Mouse (Mus musculus): ENCODE data around the gene Ace.

- TF ChIP-seq CTCF (IDR thresholded peaks at IDR 0.05; ENCODE audit: low read depth, low read length) (no peak), EP300 (IDR thresholded peaks at IDR 0.05; ENCODE audit: insufficient read depth, low read depth, low read length) (no peak)
Observed at GRCm38 (mm10) chr11:105952911-105953386, 14.8 kb upstream of the Ace start, which contains the start of gene Cyb561.
